Mouse (Mus musculus) limb, embryonic 12.5 days (tissue): ENCODE measurements around the gene Npepps. TPM values are rescaled to one million over a fixed set of nuclear protein-coding genes. Genes with fewer than 3 reads are reported as not detected.

Experiments used
- ATAC-seq: fragments of 200-750 bp; cut with Nextera tagmentation; 2 replicates; pipeline ENCODE4 v1.8.0; 2017; ENCODE audit warnings: low read depth, moderate TSS enrichment; ENCODE audit not compliant: insufficient number of reproducible peaks, insufficient read depth, low FRiP score, low TSS enrichment
- H3K27ac ChIP-seq: fragments of 300-500 bp; sonication (generic); 2 replicates; pipeline ENCODE4 v1.5.1; 2016; ENCODE audit warnings: mild to moderate bottlenecking, moderate library complexity
- H3K27me3 ChIP-seq: fragments of 300-500 bp; sonication (generic); 2 replicates; pipeline ENCODE4 v1.6.1; 2016; ENCODE audit warnings: mild to moderate bottlenecking, moderate library complexity
- H3K36me3 ChIP-seq: fragments of 300-500 bp; sonication (generic); 2 replicates; pipeline ENCODE4 v1.6.1; 2016; ENCODE audit warnings: mild to moderate bottlenecking, moderate library complexity
- H3K4me1 ChIP-seq: fragments of 300-500 bp; sonication (generic); replicated peaks from 2 replicates; pipeline ENCODE4 v1.6.1; 2016
- H3K4me2 ChIP-seq: fragments of 300-500 bp; sonication (generic); 2 replicates; pipeline ENCODE4 v1.6.1; 2016; ENCODE audit warnings: mild to moderate bottlenecking, moderate library complexity
- H3K4me3 ChIP-seq: fragments of 300-500 bp; sonication (generic); replicated peaks from 2 replicates; pipeline ENCODE4 v1.5.1; 2016; ENCODE audit warnings: mild to moderate bottlenecking
- H3K9ac ChIP-seq: fragments of 300-500 bp; sonication (generic); replicated peaks from 2 replicates; pipeline ENCODE4 v1.6.1; 2016; ENCODE audit warnings: mild to moderate bottlenecking, moderate library complexity
- H3K9me3 ChIP-seq: fragments of 300-500 bp; sonication (generic); 2 replicates; pipeline ENCODE4 v1.6.1; 2016; ENCODE audit warnings: mild to moderate bottlenecking, moderate library complexity
- WGBS: fragments of 180-500 bp; shearing (Covaris S2); methylation state at CpG from one replicate; pipeline ENCODE4 v1.1.7; 2016; 5-methylcytosine and 5-hydroxymethylcytosine counted together
- polyA plus RNA-seq: library from polyadenylated mRNA; unstranded; fragments of >200 nt; fragmentation: Nextera tagmentation; extraction: Ambion mirVana; gene quantifications from 2 replicates; pipeline ENCODE4 v1.2.1, GENCODE M21; 2016

The Npepps gene
- polyA plus RNA-seq, 1 experiment from 2014 or later: 85.8 TPM

- Histone ChIP-seq H3K4me2 (no peak overlapping the region), H3K9ac (no peak overlapping the region), H3K9me3 (no peaks in the 10 kb centered on the region), H3K4me3 (no peak overlapping the region), H3K27me3 (no peaks in the 10 kb centered on the region), H3K27ac (no peak overlapping the region), H3K36me3 (peaks cover 89% of the 10 kb centered on the region), H3K4me1 (no peaks in the 10 kb centered on the region)
- no peak for ATAC-seq
- 85% methylated on average over 2 of the region's 2 CpGs for WGBS
Observed at GRCm38 (mm10) chr11:97229396-97229795, 51.0 kb downstream of the Npepps start.

- no peaks in the 10 kb centered on the region for H3K4me1 ChIP-seq
- no peak overlapping the region for H3K4me3 ChIP-seq
- H3K4me2 ChIP-seq: no peak overlapping the region
- peaks cover 87% of the 10 kb centered on the region for H3K36me3 ChIP-seq
- H3K9ac ChIP-seq: no peak overlapping the region
- no peaks in the 10 kb centered on the region for H3K9me3 ChIP-seq
- H3K27me3 ChIP-seq: no peaks in the 10 kb centered on the region
- no peak overlapping the region for H3K27ac ChIP-seq
- 92% methylated on average over 7 of the region's 7 CpGs for WGBS
- ATAC-seq: no peak; the same call in 1 of the 2 replicates
Observed at GRCm38 (mm10) chr11:97228985-97229384, 51.5 kb downstream of the Npepps start.

- Histone ChIP-seq H3K27me3 (no peaks in the 10 kb centered on the region), H3K36me3 (peaks cover 88% of the 10 kb centered on the region), H3K9me3 (no peaks in the 10 kb centered on the region), H3K4me2 (no peak overlapping the region), H3K4me1 (no peaks in the 10 kb centered on the region), H3K4me3 (no peak overlapping the region), H3K9ac (no peak overlapping the region), H3K27ac (no peak overlapping the region)
- 100% methylated on average over 1 of the region's 1 CpGs for WGBS
- ATAC-seq: no peak
Observed at GRCm38 (mm10) chr11:97226131-97226530, 54.3 kb downstream of the Npepps start.

- Histone ChIP-seq H3K4me1 (no peaks in the 10 kb centered on the region), H3K4me2 (no peak overlapping the region), H3K4me3 (no peak overlapping the region), H3K36me3 (peaks cover 88% of the 10 kb centered on the region), H3K27ac (no peak overlapping the region), H3K9me3 (no peaks in the 10 kb centered on the region), H3K27me3 (no peaks in the 10 kb centered on the region), H3K9ac (no peak overlapping the region)
- 84% methylated on average over 3 of the region's 3 CpGs for WGBS
- ATAC-seq: no peak
Observed at GRCm38 (mm10) chr11:97223485-97223884, 57.0 kb downstream of the Npepps start.

- no peaks in the 10 kb centered on the region for H3K4me1 ChIP-seq
- no peak for ATAC-seq
- 97% methylated on average over 2 of the region's 2 CpGs for WGBS
- H3K27me3 ChIP-seq: no peaks in the 10 kb centered on the region
- no peaks in the 10 kb centered on the region for H3K9me3 ChIP-seq
- no peak overlapping the region for H3K4me3 ChIP-seq
- no peak overlapping the region for H3K27ac ChIP-seq
- H3K9ac ChIP-seq: no peak overlapping the region
- peaks cover 88% of the 10 kb centered on the region for H3K36me3 ChIP-seq
- H3K4me2 ChIP-seq: no peak overlapping the region
Observed at GRCm38 (mm10) chr11:97221611-97222010, 58.8 kb downstream of the Npepps start.

GRCm38 (mm10) chr11:97220211-97220610, 60.2 kb downstream of the Npepps start:
- Histone ChIP-seq H3K4me1 (no peaks in the 10 kb centered on the region), H3K4me2 (no peak overlapping the region), H3K9ac (no peak overlapping the region), H3K27me3 (no peaks in the 10 kb centered on the region), H3K4me3 (no peak overlapping the region), H3K36me3 (peaks cover 91% of the 10 kb centered on the region), H3K27ac (no peak overlapping the region), H3K9me3 (no peaks in the 10 kb centered on the region)
- no peak for ATAC-seq
- WGBS: 84% methylated on average over 3 of the region's 3 CpGs

- Histone ChIP-seq H3K27ac (no peak overlapping the region), H3K4me2 (no peak overlapping the region), H3K36me3 (peaks cover 94% of the 10 kb centered on the region), H3K27me3 (no peaks in the 10 kb centered on the region), H3K9ac (no peak overlapping the region), H3K4me3 (no peak overlapping the region), H3K4me1 (peaks cover 5% of the 10 kb centered on the region; the same call in 1 of the 2 replicates), H3K9me3 (no peaks in the 10 kb centered on the region)
- WGBS: 96% methylated on average over 5 of the region's 5 CpGs
- no peak for ATAC-seq
Observed at GRCm38 (mm10) chr11:97214411-97214810, 66.0 kb downstream of the Npepps start.

- Histone ChIP-seq H3K9me3 (no peaks in the 10 kb centered on the region), H3K4me1 (peaks cover 7% of the 10 kb centered on the region; the same call in 1 of the 2 replicates), H3K27me3 (no peaks in the 10 kb centered on the region), H3K36me3 (peaks cover 93% of the 10 kb centered on the region), H3K4me3 (no peak overlapping the region), H3K27ac (no peak overlapping the region), H3K4me2 (no peak overlapping the region), H3K9ac (no peak overlapping the region)
- WGBS: 53% methylated on average over 9 of the region's 9 CpGs
- ATAC-seq: no peak
Observed at GRCm38 (mm10) chr11:97210728-97211400, 69.6 kb downstream of the Npepps start.

- Histone ChIP-seq H3K36me3 (peaks cover 55% of the 10 kb centered on the region), H3K9me3 (no peaks in the 10 kb centered on the region), H3K27me3 (no peaks in the 10 kb centered on the region), H3K4me3 (no peak overlapping the region), H3K27ac (no peak overlapping the region), H3K9ac (no peak overlapping the region), H3K4me2 (no peak overlapping the region), H3K4me1 (peaks cover 7% of the 10 kb centered on the region; the same call in 1 of the 2 replicates)
- ATAC-seq: no peak
- WGBS: 80% methylated on average over 8 of the region's 8 CpGs
Observed at GRCm38 (mm10) chr11:97207011-97207422, 73.4 kb downstream of the Npepps start.

GRCm38 (mm10) chr11:97199519-97199918, 80.9 kb downstream of the Npepps start:
- Histone ChIP-seq H3K4me2 (no peak overlapping the region), H3K4me1 (no peaks in the 10 kb centered on the region), H3K36me3 (no peaks in the 10 kb centered on the region), H3K9me3 (no peaks in the 10 kb centered on the region), H3K27ac (no peak overlapping the region), H3K9ac (no peak overlapping the region), H3K27me3 (no peaks in the 10 kb centered on the region), H3K4me3 (no peak overlapping the region)
- no peak for ATAC-seq
- WGBS: 85% methylated on average over 6 of the region's 6 CpGs

GRCm38 (mm10) chr11:97198601-97199000, 81.8 kb downstream of the Npepps start:
- peaks cover 4% of the 10 kb centered on the region; the same call in 1 of the 2 replicates for H3K36me3 ChIP-seq
- no peaks in the 10 kb centered on the region for H3K9me3 ChIP-seq
- H3K4me2 ChIP-seq: no peak overlapping the region
- no peaks in the 10 kb centered on the region for H3K27me3 ChIP-seq
- WGBS: 26% methylated on average over 5 of the region's 5 CpGs
- no peak overlapping the region for H3K4me3 ChIP-seq
- H3K9ac ChIP-seq: no peak overlapping the region
- H3K27ac ChIP-seq: no peak overlapping the region
- no peaks in the 10 kb centered on the region for H3K4me1 ChIP-seq
- ATAC-seq: no peak

GRCm38 (mm10) chr11:97197021-97197420, 83.4 kb downstream of the Npepps start:
- no peak overlapping the region for H3K27ac ChIP-seq
- no peak for ATAC-seq
- H3K4me2 ChIP-seq: no peak overlapping the region
- H3K4me3 ChIP-seq: no peak overlapping the region
- H3K4me1 ChIP-seq: no peaks in the 10 kb centered on the region
- no peaks in the 10 kb centered on the region for H3K27me3 ChIP-seq
- no peaks in the 10 kb centered on the region for H3K9me3 ChIP-seq
- 79% methylated on average over 8 of the region's 8 CpGs for WGBS
- no peak overlapping the region for H3K9ac ChIP-seq
- peaks cover 4% of the 10 kb centered on the region; the same call in 1 of the 2 replicates for H3K36me3 ChIP-seq
